Mouse (Mus musculus): ENCODE data around the gene Ebf1. TPM values are rescaled to one million over a fixed set of nuclear protein-coding genes. Genes with fewer than 3 reads are reported as not detected.

Ebf1 gene
- polyA plus RNA-seq, 1 experiment from 2014 or later, result 65.0 TPM

DNA sequence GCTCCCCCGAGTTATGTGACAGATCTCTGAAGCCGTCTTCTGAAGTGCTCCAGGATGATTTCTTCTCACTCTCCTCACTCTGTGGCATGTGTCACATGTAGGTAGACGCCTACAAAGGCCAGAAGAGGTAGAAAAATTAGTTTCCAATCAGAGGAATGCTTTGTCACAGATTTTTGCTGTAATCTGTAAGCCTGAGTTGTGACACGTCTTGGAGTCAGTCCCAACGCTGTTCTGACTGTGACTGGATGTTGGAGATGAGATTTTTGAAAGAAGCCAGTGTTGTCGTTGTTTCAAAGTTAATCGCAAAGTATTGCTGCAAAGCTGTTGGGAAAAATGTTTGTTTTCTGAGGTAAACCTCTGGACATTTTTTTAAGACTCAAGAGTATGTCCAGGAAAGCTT lies 139.2 kb downstream of the Ebf1 start:
- no peak overlapping the region for H3K4me2 ChIP-seq
- no peak overlapping the region for H3K27ac ChIP-seq
- H3K9ac ChIP-seq, result no peak overlapping the region
- no peak overlapping the region for H3K4me3 ChIP-seq
- 78% methylated on average over 7 of the region's 7 CpGs for WGBS
- H3K27me3 ChIP-seq, result no peaks in the 10 kb centered on the region
- ATAC-seq (ENCODE audit: insufficient number of reproducible peaks, low FRiP score, low TSS enrichment, low read depth), result no peak
- H3K36me3 ChIP-seq, result no peaks in the 10 kb centered on the region
- H3K4me1 ChIP-seq, result peaks cover 4% of the 10 kb centered on the region
- no peaks in the 10 kb centered on the region for H3K9me3 ChIP-seq

DNA sequence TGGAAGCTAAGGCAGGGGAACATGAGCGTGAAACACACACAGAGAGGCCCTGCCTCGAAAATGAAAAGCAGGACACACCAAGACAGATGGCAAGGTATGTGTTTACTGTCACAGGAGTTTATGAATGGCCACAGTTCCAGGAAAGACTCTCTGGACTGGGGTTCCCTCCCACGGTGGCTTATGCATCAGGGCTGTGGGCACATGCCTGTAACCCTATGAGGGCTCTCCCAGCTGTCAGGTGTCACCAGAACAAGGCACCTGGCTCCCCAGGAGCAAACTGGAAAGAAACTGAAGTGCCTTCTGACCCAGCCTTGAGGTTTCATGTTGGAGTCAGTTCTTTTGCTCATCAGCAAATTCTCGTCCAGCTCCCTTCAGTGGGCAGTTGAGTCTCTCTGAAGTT lies 141.7 kb downstream of the Ebf1 start:
- Histone ChIP-seq H3K27me3 (no peaks in the 10 kb centered on the region), H3K27ac (no peak overlapping the region), H3K9me3 (no peaks in the 10 kb centered on the region), H3K4me3 (no peak overlapping the region), H3K4me2 (no peak overlapping the region), H3K36me3 (no peaks in the 10 kb centered on the region), H3K4me1 (peaks cover 9% of the 10 kb centered on the region), H3K9ac (no peak overlapping the region)
- ATAC-seq (ENCODE audit: insufficient number of reproducible peaks, low FRiP score, low TSS enrichment, low read depth), result no peak
- 72% methylated on average over 4 of the region's 4 CpGs for whole genome bisulfite sequencing

DNA sequence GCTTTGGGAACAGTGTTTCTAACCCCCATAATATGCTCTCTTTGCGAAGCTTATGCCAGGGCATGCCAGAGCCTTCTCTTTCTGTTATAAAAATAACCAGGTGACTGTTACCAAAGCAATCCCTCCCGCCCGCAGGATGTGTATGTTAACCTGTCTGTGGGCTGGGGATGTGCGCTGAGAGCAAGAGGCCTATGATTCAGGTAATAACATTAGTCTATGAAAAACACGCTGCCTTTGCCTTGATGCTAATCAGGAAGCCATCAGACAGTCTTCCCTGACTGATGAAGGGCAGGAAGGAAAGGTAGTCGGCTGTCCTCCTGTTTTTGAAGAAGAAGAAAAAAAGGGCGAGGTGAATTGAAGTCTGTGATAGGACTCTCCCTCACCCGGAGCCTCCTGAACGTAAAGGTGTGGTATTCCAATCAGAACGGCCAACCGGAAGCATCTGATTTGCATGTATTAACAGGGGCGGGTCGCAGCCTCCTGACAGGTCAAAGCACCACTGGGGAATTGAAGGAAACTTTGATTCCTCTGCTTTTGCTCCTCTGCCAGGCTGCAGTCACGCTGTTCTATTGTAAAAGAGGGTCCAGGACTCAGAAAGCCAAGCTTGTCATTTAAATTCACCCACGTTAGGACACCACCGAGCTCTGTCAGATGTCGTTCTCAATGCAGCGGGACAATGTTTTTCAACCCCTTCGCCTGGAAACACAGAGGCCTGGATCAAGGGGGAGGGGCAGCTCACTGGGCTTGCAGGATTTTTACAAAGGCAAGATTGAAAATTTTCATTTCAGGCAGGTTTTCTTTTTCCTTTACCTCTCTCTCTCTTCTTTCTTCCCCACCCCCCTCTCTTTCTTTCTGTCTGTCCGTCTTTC lies 144.2 kb downstream of the Ebf1 start:
- Histone ChIP-seq H3K36me3 (no peaks in the 10 kb centered on the region), H3K4me3 (no peak overlapping the region), H3K27me3 (no peaks in the 10 kb centered on the region), H3K9ac (no peak overlapping the region), H3K4me1 (peaks cover 9% of the 10 kb centered on the region), H3K9me3 (no peaks in the 10 kb centered on the region), H3K4me2 (0 out of 2 replicates have a peak overlapping the region, but pooled peaks have one; percentile 20), H3K27ac (no peak overlapping the region)
- no peak for ATAC-seq (ENCODE audit: insufficient number of reproducible peaks, low FRiP score, low TSS enrichment, low read depth)
- WGBS, result 22% methylated on average over 20 of the region's 20 CpGs

- Histone ChIP-seq H3K4me2 (no peak overlapping the region), H3K27me3 (no peaks in the 10 kb centered on the region), H3K36me3 (no peaks in the 10 kb centered on the region), H3K9ac (no peak overlapping the region), H3K4me1 (peaks cover 9% of the 10 kb centered on the region), H3K4me3 (no peak overlapping the region), H3K9me3 (no peaks in the 10 kb centered on the region), H3K27ac (no peak overlapping the region)
- WGBS, result 70% methylated on average over 7 of the region's 7 CpGs
- no peak for ATAC-seq (ENCODE audit: insufficient number of reproducible peaks, low FRiP score, low TSS enrichment, low read depth)
Measured at GRCm38 (mm10) chr11:44763992-44764835, 147.1 kb downstream of the Ebf1 start.

GRCm38 (mm10) chr11:44764988-44765387 lies 147.9 kb downstream of the Ebf1 start:
- Histone ChIP-seq H3K36me3 (no peaks in the 10 kb centered on the region), H3K4me3 (no peak overlapping the region), H3K4me2 (no peak overlapping the region), H3K4me1 (peaks cover 9% of the 10 kb centered on the region), H3K27me3 (no peaks in the 10 kb centered on the region), H3K9ac (no peak overlapping the region), H3K27ac (no peak overlapping the region), H3K9me3 (no peaks in the 10 kb centered on the region)
- ATAC-seq (ENCODE audit: insufficient number of reproducible peaks, low FRiP score, low TSS enrichment, low read depth), result no peak
- 73% methylated on average over 11 of the region's 11 CpGs for WGBS

GRCm38 (mm10) chr11:44766246-44766645 lies 149.1 kb downstream of the Ebf1 start:
- Histone ChIP-seq H3K4me2 (no peak overlapping the region), H3K27ac (no peak overlapping the region), H3K9ac (no peak overlapping the region), H3K9me3 (no peaks in the 10 kb centered on the region), H3K27me3 (no peaks in the 10 kb centered on the region), H3K36me3 (no peaks in the 10 kb centered on the region), H3K4me3 (no peak overlapping the region), H3K4me1 (peaks cover 10% of the 10 kb centered on the region)
- WGBS, result 28% methylated on average over 5 of the region's 5 CpGs
- no peak for ATAC-seq (ENCODE audit: insufficient number of reproducible peaks, low FRiP score, low TSS enrichment, low read depth)

GRCm38 (mm10) chr11:44767322-44767721 lies 150.2 kb downstream of the Ebf1 start:
- H3K4me1 ChIP-seq, result peaks cover 5% of the 10 kb centered on the region; the same call in 1 of the 2 replicates
- H3K27me3 ChIP-seq, result no peaks in the 10 kb centered on the region
- no peaks in the 10 kb centered on the region for H3K9me3 ChIP-seq
- 14% methylated on average over 3 of the region's 3 CpGs for WGBS
- no peak overlapping the region for H3K9ac ChIP-seq
- no peaks in the 10 kb centered on the region for H3K36me3 ChIP-seq
- no peak overlapping the region for H3K27ac ChIP-seq
- H3K4me2 ChIP-seq, result no peak overlapping the region
- no peak overlapping the region for H3K4me3 ChIP-seq
- no peak for ATAC-seq (ENCODE audit: insufficient number of reproducible peaks, low FRiP score, low TSS enrichment, low read depth)

DNA sequence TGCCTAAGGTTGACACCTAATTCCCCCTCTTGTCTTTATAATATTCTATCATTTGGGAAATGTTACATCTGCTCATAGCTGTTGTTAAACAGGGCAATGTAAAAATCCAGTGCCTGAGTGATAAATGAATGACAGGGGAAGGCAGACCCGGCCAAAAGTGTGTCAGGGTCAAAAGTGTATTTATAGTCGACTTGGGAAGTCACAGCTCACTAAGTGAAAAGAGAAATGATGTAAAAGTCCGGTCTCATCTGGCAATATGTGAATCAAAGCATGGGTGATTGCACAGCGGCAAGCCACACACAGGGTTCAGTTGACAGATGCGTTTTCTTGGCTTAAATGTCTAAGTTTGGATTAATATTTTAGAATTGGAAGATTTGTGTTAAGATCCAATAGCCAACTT lies 151.2 kb downstream of the Ebf1 start:
- H3K9me3 ChIP-seq, result no peaks in the 10 kb centered on the region
- H3K4me1 ChIP-seq, result peaks cover 5% of the 10 kb centered on the region; the same call in 1 of the 2 replicates
- H3K27me3 ChIP-seq, result no peaks in the 10 kb centered on the region
- H3K27ac ChIP-seq, result no peak overlapping the region
- H3K9ac ChIP-seq, result no peak overlapping the region
- H3K4me2 ChIP-seq, result no peak overlapping the region
- no peak for ATAC-seq (ENCODE audit: insufficient number of reproducible peaks, low FRiP score, low TSS enrichment, low read depth)
- H3K36me3 ChIP-seq, result no peaks in the 10 kb centered on the region
- no peak overlapping the region for H3K4me3 ChIP-seq
- WGBS, result 68% methylated on average over 5 of the region's 5 CpGs

- H3K4me3 ChIP-seq, result no peak overlapping the region
- H3K27ac ChIP-seq, result no peak overlapping the region
- H3K27me3 ChIP-seq, result no peaks in the 10 kb centered on the region
- ATAC-seq (ENCODE audit: insufficient number of reproducible peaks, low FRiP score, low TSS enrichment, low read depth), result no peak
- H3K4me2 ChIP-seq, result no peak overlapping the region
- no peaks in the 10 kb centered on the region for H3K9me3 ChIP-seq
- H3K36me3 ChIP-seq, result no peaks in the 10 kb centered on the region
- no peak overlapping the region for H3K9ac ChIP-seq
- peaks cover 5% of the 10 kb centered on the region; the same call in 1 of the 2 replicates for H3K4me1 ChIP-seq
- WGBS, result 59% methylated on average over 11 of the region's 11 CpGs
Measured at GRCm38 (mm10) chr11:44770989-44771564, 154.0 kb downstream of the Ebf1 start.

- Histone ChIP-seq H3K36me3 (no peaks in the 10 kb centered on the region), H3K9me3 (no peaks in the 10 kb centered on the region), H3K4me2 (no peak overlapping the region), H3K27ac (no peak overlapping the region), H3K4me1 (peaks cover 5% of the 10 kb centered on the region; the same call in 1 of the 2 replicates), H3K4me3 (no peak overlapping the region), H3K9ac (no peak overlapping the region), H3K27me3 (no peaks in the 10 kb centered on the region)
- WGBS, result 71% methylated on average over 3 of the region's 3 CpGs
- no peak for ATAC-seq (ENCODE audit: insufficient number of reproducible peaks, low FRiP score, low TSS enrichment, low read depth)
Measured at GRCm38 (mm10) chr11:44774411-44774810, 157.3 kb downstream of the Ebf1 start.

GRCm38 (mm10) chr11:44775549-44775948 lies 158.4 kb downstream of the Ebf1 start:
- no peak overlapping the region for H3K9ac ChIP-seq
- no peak overlapping the region for H3K4me3 ChIP-seq
- H3K4me2 ChIP-seq, result no peak overlapping the region
- WGBS, result 70% methylated on average over 2 of the region's 2 CpGs
- H3K9me3 ChIP-seq, result no peaks in the 10 kb centered on the region
- no peaks in the 10 kb centered on the region for H3K27me3 ChIP-seq
- H3K36me3 ChIP-seq, result no peaks in the 10 kb centered on the region
- H3K27ac ChIP-seq, result no peak overlapping the region
- peaks cover 4% of the 10 kb centered on the region; the same call in 1 of the 2 replicates for H3K4me1 ChIP-seq
- ATAC-seq (ENCODE audit: insufficient number of reproducible peaks, low FRiP score, low TSS enrichment, low read depth), result no peak

GRCm38 (mm10) chr11:44776556-44776955 lies 159.4 kb downstream of the Ebf1 start:
- ATAC-seq (ENCODE audit: insufficient number of reproducible peaks, low FRiP score, low TSS enrichment, low read depth), result no peak

More at GRCm38 (mm10) chr11:44776556-44776955, 159.4 kb downstream of the Ebf1 start:
- H3K27ac ChIP-seq, result no peak overlapping the region
- H3K4me2 ChIP-seq, result no peak overlapping the region
- no peaks in the 10 kb centered on the region for H3K36me3 ChIP-seq
- WGBS, result 83% methylated on average over 1 of the region's 2 CpGs
- no peaks in the 10 kb centered on the region for H3K9me3 ChIP-seq
- H3K4me1 ChIP-seq, result no peaks in the 10 kb centered on the region
- no peak overlapping the region for H3K4me3 ChIP-seq
- no peaks in the 10 kb centered on the region for H3K27me3 ChIP-seq
- H3K9ac ChIP-seq, result no peak overlapping the region
